Mouse (Mus musculus) liver, embryonic 13.5 days (tissue): ENCODE data around the gene Asb6. TPM values are rescaled to one million over a fixed set of nuclear protein-coding genes. Genes with fewer than 3 reads are reported as not detected.
A peak's percentile ranks its signal among the peaks of the same experiment; 100 is the strongest.

Experiments
- ATAC-seq: fragments of 200-750 bp; cut with Nextera tagmentation; 2 replicates; pipeline ENCODE4 v1.8.0; 2017; ENCODE audit warnings: low read depth, mild to moderate bottlenecking, moderate number of reproducible peaks, moderate library complexity
- DNase-seq: peaks from one replicate; pipeline ENCODE4 v3.0.0; 2022
- H3K27ac ChIP-seq: fragments of 300-500 bp; sonication (generic); 2 replicates; pipeline ENCODE4 v1.5.1; 2015; ENCODE audit warnings: moderate library complexity, mild to moderate bottlenecking, inconsistent platforms
- H3K27me3 ChIP-seq: fragments of 300-500 bp; sonication (generic); 2 replicates; pipeline ENCODE4 v1.6.1; 2015; ENCODE audit warnings: mild to moderate bottlenecking, inconsistent platforms
- H3K36me3 ChIP-seq: fragments of 300-500 bp; sonication (generic); 2 replicates; pipeline ENCODE4 v1.6.1; 2015; ENCODE audit warnings: mild to moderate bottlenecking, inconsistent platforms
- H3K4me1 ChIP-seq: fragments of 300-500 bp; sonication (generic); replicated peaks from 2 replicates; pipeline ENCODE4 v1.6.1; 2015; ENCODE audit warnings: inconsistent platforms
- H3K4me2 ChIP-seq: fragments of 300-500 bp; sonication (generic); 2 replicates; pipeline ENCODE4 v1.6.1; 2015; ENCODE audit warnings: inconsistent platforms, mild to moderate bottlenecking, moderate library complexity
- H3K4me3 ChIP-seq: fragments of 300-500 bp; sonication (generic); replicated peaks from 2 replicates; pipeline ENCODE4 v1.5.1; 2015; ENCODE audit warnings: mild to moderate bottlenecking, inconsistent platforms
- H3K9ac ChIP-seq: fragments of 300-500 bp; sonication (generic); 2 replicates; pipeline ENCODE4 v1.6.1; 2015; ENCODE audit warnings: mild to moderate bottlenecking, inconsistent platforms
- H3K9me3 ChIP-seq: fragments of 300-500 bp; sonication (generic); replicated peaks from 2 replicates; pipeline ENCODE4 v1.6.1; 2016; ENCODE audit warnings: inconsistent platforms
- WGBS: fragments of 180-500 bp; shearing (Covaris S2); methylation state at CpG from one replicate; pipeline ENCODE4 v1.1.7; 2015; ENCODE audit not compliant: insufficient replicate concordance; 5-methylcytosine and 5-hydroxymethylcytosine counted together
- polyA plus RNA-seq: library from polyadenylated mRNA; unstranded; fragments of >200 nt; fragmentation: Nextera tagmentation; extraction: Ambion mirVana; gene quantifications from 2 replicates; pipeline ENCODE4 v1.2.1, GENCODE M21; 2015

Asb6 gene
- 34.6 and 36.6 TPM in 2 replicates for polyA plus RNA-seq

DNA sequence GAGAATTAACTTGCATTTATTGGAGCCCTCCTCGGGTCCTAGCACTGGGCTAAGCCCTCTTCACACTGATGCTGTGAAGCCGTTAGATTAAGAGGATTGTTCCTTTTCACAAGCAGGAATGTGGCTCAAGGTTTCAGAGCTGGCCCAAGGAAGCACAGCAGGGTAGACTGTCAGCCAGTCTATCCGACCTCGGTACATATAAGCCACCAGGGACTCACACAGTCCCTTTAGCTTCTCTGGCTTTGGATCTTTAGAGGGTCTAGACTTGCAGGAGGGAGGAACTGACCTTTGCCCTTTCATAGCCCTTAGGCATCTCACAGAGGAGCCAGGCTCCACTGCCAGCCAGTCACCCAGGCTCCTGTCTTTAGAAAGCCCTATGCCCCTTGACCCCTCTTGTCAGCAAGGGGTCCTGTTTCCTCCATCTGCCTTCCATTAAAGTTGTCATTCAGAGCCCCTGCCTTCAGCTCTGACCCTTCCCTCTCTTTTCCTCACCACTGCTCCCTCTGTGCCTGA is at the start of gene Asb6:
TSS of gene Asb6 (minus strand) at position 51 of the 513 bp plus-strand sequence.
- Histone ChIP-seq H3K9me3 (no peaks in the 10 kb centered on the region), H3K4me2 (no peak within 1 kb of the TSS), H3K4me1 (peaks cover 36% of the 10 kb centered on the region), H3K27ac (no peak within 1 kb of the TSS), H3K4me3 (no peak within 1 kb of the TSS), H3K27me3 (peaks cover 16% of the 10 kb centered on the region; the same call in 1 of the 2 replicates), H3K36me3 (peaks cover 17% of the 10 kb centered on the region), H3K9ac (no peak within 1 kb of the TSS)
- WGBS: 44% methylated on average over 4 of the region's 4 CpGs
- DNase-seq (no peak), ATAC-seq (no peak)

DNA sequence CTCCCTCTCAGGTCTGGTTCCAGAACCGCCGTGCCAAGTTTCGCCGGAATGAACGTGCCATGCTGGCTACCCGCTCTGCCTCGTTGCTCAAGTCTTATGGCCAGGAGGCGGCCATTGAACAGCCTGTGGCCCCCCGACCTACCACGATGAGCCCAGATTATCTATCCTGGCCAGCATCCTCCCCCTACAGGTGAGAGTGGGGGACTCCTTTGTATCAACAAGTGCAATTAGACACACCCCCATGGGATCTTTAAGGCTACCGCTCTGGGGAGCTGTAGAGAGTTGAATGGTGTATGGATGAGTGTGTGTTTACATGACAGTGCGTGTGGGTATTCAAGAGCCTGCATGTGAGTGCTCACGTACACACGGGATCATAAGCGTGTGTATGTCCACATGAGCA is 49.3 kb upstream of the Asb6 start:
- no peaks in the 10 kb centered on the region for H3K4me1 ChIP-seq
- WGBS: 78% methylated on average over 15 of the region's 15 CpGs
- H3K27ac ChIP-seq: no peak overlapping the region
- no peaks in the 10 kb centered on the region for H3K36me3 ChIP-seq
- no peak overlapping the region for H3K9ac ChIP-seq
- H3K4me2 ChIP-seq: no peak overlapping the region
- no peaks in the 10 kb centered on the region for H3K27me3 ChIP-seq
- no peaks in the 10 kb centered on the region for H3K9me3 ChIP-seq
- no peak for ATAC-seq
- H3K4me3 ChIP-seq: no peak overlapping the region
- DNase-seq: no peak

DNA sequence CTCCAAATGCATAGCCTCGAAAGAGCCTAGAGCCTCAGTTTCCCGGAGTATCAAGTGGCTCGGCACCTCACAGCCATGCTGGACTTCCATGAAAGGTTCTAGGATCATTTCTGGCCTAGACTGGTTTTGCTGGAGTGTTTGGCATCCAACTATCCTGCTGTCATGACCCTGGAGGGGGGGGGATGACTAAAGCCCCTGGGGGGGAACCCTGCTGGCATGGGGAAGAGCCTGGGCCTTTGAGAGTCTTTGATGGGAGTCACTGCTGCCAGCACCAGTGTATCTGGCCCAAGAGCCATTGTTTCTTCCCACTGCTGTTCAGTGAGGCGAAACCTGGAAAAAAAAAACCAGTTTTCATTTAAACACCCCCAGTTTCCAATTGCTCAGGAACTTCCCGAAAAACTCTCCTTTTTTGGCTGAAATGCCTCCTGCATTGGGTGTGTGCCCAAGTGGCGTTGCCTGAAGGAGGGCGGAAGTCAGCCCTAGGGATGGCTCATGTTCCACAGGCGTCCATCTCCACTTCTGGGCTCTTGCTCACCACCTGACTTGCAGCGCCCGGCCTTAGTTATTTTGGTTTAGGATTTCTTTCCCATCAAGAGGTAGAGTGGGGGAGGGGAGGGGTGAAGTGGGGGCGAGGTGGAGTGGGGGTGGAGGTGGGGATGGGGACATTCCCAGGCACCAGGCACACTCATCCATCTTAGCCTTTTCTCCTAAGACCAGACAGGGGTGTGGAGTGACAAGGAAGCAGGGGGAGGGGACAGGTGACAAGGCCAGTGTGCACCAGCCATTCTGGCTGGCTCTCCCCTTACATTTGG is 45.7 kb upstream of the Asb6 start:
- Histone ChIP-seq H3K9ac (no peak overlapping the region), H3K4me1 (no peaks in the 10 kb centered on the region), H3K27ac (no peak overlapping the region), H3K9me3 (no peaks in the 10 kb centered on the region), H3K27me3 (no peaks in the 10 kb centered on the region), H3K36me3 (no peaks in the 10 kb centered on the region), H3K4me2 (no peak overlapping the region), H3K4me3 (no peak overlapping the region)
- DNase-seq (no peak), ATAC-seq (no peak)
- WGBS: 53% methylated on average over 11 of the region's 11 CpGs

- ATAC-seq (no peak), DNase-seq (no peak)
- Histone ChIP-seq H3K9me3 (no peaks in the 10 kb centered on the region), H3K27ac (no peak overlapping the region), H3K9ac (no peak overlapping the region), H3K4me2 (no peak overlapping the region), H3K4me1 (no peaks in the 10 kb centered on the region), H3K36me3 (no peaks in the 10 kb centered on the region), H3K27me3 (no peaks in the 10 kb centered on the region), H3K4me3 (no peak overlapping the region)
- 69% methylated on average over 7 of the region's 7 CpGs for WGBS
Observed at GRCm38 (mm10) chr2:30875096-30875495, 45.0 kb upstream of the Asb6 start.

DNA sequence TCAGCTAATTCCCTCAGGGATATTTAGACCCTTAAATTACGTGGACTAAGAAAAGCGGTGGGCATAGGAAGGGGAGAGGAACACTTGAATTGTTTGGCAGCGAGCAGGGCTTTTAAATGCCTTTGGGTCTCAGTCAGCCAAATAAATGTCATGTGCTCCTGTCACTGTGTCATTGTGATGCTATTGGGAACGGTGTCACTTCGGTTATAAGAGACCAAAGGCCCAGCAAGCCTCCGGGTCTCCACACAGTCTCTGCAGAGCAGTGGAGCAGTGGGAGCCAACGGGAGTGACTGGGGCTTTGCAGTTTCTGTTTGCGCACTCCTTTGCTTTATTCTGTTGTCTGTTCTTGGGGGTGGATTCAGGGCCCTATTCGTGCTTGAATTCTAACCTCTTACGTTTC is 44.3 kb upstream of the Asb6 start:
- WGBS: 59% methylated on average over 10 of the region's 10 CpGs
- Histone ChIP-seq H3K36me3 (no peaks in the 10 kb centered on the region), H3K27ac (no peak overlapping the region)

DNA sequence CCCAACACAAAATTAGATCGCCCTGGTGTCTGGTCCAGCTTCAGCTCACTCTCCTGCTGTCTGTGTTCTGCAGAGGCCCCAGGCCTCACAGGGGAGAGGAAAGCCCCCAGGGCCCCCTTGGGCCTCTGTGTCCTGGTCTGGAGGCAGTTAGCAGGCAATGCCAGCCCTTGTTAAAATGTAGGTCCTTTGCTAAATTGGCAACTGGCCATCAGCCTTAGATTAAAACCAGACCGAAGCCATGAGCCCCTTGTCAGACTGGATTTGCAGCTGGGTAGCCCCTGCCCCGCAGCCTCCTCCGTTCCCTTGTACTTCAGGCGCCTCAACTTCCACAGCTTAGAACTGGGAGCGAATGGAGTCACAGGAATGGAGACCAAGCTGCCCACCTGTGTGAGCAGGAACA is 42.5 kb upstream of the Asb6 start:
- DNase-seq (no peak), ATAC-seq (no peak)
- WGBS: 71% methylated on average over 6 of the region's 6 CpGs
- Histone ChIP-seq H3K27ac (no peak overlapping the region), H3K9me3 (no peaks in the 10 kb centered on the region), H3K27me3 (no peaks in the 10 kb centered on the region), H3K9ac (no peak overlapping the region), H3K4me1 (no peaks in the 10 kb centered on the region), H3K4me2 (no peak overlapping the region), H3K36me3 (no peaks in the 10 kb centered on the region), H3K4me3 (no peak overlapping the region)

More for the DNA sequence above, 44.3 kb upstream of the Asb6 start:
- Histone ChIP-seq H3K9ac (no peak overlapping the region), H3K4me2 (no peak overlapping the region), H3K4me1 (no peaks in the 10 kb centered on the region), H3K9me3 (no peaks in the 10 kb centered on the region), H3K4me3 (no peak overlapping the region), H3K27me3 (no peaks in the 10 kb centered on the region)
- no peak for ATAC-seq
- DNase-seq: no peak

DNA sequence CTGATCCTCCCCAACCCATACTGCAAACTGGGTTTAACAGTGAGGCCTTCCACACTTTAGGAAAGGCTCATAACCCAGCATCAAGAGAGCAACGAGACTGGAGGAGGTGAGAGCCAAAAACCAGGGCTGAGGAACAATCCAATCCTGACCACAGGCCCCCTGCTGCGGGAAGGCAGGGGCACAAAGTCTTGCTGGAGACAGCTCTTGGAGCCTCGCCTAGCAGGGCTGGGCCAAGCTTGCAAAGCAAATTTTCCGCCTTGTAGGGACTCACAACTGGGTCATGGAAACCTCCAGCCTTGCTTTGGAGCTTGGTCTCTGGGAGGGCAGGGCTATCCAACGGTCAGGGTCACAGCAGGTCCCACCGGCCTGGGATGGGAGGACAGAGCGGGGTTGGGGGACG is 40.7 kb upstream of the Asb6 start:
- Histone ChIP-seq H3K9me3 (no peaks in the 10 kb centered on the region), H3K4me2 (no peak overlapping the region), H3K4me1 (no peaks in the 10 kb centered on the region), H3K27ac (no peak overlapping the region), H3K36me3 (no peaks in the 10 kb centered on the region), H3K9ac (no peak overlapping the region), H3K27me3 (peaks cover 14% of the 10 kb centered on the region), H3K4me3 (no peak overlapping the region)
- WGBS: 61% methylated on average over 8 of the region's 8 CpGs
- DNase-seq (no peak), ATAC-seq (no peak)

- ATAC-seq: no peak
- H3K4me2 ChIP-seq: peak overlapping the region; percentile 44; the same call in 1 of the 2 replicates
- H3K9me3 ChIP-seq: no peaks in the 10 kb centered on the region
- H3K36me3 ChIP-seq: no peaks in the 10 kb centered on the region
- peaks cover 7% of the 10 kb centered on the region for H3K4me1 ChIP-seq
- H3K4me3 ChIP-seq: no peak overlapping the region
- peaks cover 52% of the 10 kb centered on the region for H3K27me3 ChIP-seq
- 42% methylated on average over 3 of the region's 3 CpGs for WGBS
- no peak for DNase-seq
- H3K9ac ChIP-seq: no peak overlapping the region
- no peak overlapping the region for H3K27ac ChIP-seq
Observed at GRCm38 (mm10) chr2:30865426-30865825, 35.3 kb upstream of the Asb6 start.

GRCm38 (mm10) chr2:30864968-30865381 is 34.8 kb upstream of the Asb6 start:
- H3K36me3 ChIP-seq: no peaks in the 10 kb centered on the region
- WGBS: 5% methylated on average over 35 of the region's 35 CpGs
- no peak overlapping the region for H3K27ac ChIP-seq
- no peak overlapping the region for H3K9ac ChIP-seq
- peaks cover 7% of the 10 kb centered on the region for H3K4me1 ChIP-seq
- H3K4me3 ChIP-seq: peak overlapping the region; percentile 18; the same call in 1 of the 2 replicates
- H3K9me3 ChIP-seq: no peaks in the 10 kb centered on the region
- ATAC-seq: no peak
- peaks cover 52% of the 10 kb centered on the region for H3K27me3 ChIP-seq
- peak overlapping the region; percentile 44 for H3K4me2 ChIP-seq
- no peak for DNase-seq

GRCm38 (mm10) chr2:30863574-30863973 is 33.4 kb upstream of the Asb6 start:
- DNase-seq (no peak), ATAC-seq (no peak)
- Histone ChIP-seq H3K27me3 (peaks cover 52% of the 10 kb centered on the region), H3K4me1 (peaks cover 7% of the 10 kb centered on the region), H3K4me3 (no peak overlapping the region), H3K36me3 (no peaks in the 10 kb centered on the region), H3K9me3 (no peaks in the 10 kb centered on the region), H3K27ac (no peak overlapping the region), H3K9ac (no peak overlapping the region), H3K4me2 (no peak overlapping the region)
- 39% methylated on average over 9 of the region's 9 CpGs for WGBS

DNA sequence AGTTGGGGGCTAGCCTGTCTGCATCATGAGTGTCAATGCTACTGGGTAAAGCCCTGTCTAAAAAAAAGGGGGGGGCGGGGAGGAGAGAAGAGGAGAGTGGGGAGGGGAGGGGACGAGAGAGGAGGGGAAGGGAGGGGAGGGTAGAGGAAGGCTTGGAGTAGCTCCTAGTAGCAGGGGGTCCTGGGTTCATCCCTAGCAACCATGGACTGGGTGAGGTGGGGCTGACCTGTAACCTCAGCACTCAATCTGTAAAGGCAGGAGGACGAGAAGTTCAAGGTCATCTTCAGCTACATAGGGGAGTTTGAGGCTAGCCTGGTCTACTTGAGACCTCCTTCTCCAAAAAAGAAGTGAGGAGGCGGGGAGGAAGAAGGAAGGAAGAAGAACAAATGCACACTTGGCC is 31.9 kb upstream of the Asb6 start:
- Histone ChIP-seq H3K9ac (no peak overlapping the region), H3K4me2 (no peak overlapping the region), H3K27ac (no peak overlapping the region), H3K36me3 (no peaks in the 10 kb centered on the region), H3K4me1 (peaks cover 7% of the 10 kb centered on the region), H3K9me3 (no peaks in the 10 kb centered on the region), H3K4me3 (no peak overlapping the region), H3K27me3 (peaks cover 53% of the 10 kb centered on the region)
- 40% methylated on average over 4 of the region's 4 CpGs for WGBS
- ATAC-seq (no peak), DNase-seq (no peak)

GRCm38 (mm10) chr2:30859782-30860181 is 29.6 kb upstream of the Asb6 start:
- H3K4me1 ChIP-seq: peaks cover 5% of the 10 kb centered on the region
- H3K4me2 ChIP-seq: no peak overlapping the region
- H3K4me3 ChIP-seq: no peak overlapping the region
- peaks cover 30% of the 10 kb centered on the region for H3K27me3 ChIP-seq
- H3K9me3 ChIP-seq: no peaks in the 10 kb centered on the region
- ATAC-seq (no peak), DNase-seq (no peak)
- 51% methylated on average over 5 of the region's 5 CpGs for WGBS
- no peak overlapping the region for H3K27ac ChIP-seq
- H3K9ac ChIP-seq: no peak overlapping the region
- H3K36me3 ChIP-seq: no peaks in the 10 kb centered on the region
